Mouse (Mus musculus) C2C12 (cell line): Measurements from ENCODE around the gene Brox.

Experiments used
- CTCF ChIP-seq: IDR thresholded peaks from one replicate; pipeline ENCODE4 v1.5.1; 2011; ENCODE audit not compliant: control insufficient read depth, insufficient read depth, insufficient read length
- FOSL1 ChIP-seq: IDR thresholded peaks from one replicate; pipeline ENCODE4 v1.8.0; 2011; ENCODE audit warnings: mild to moderate bottlenecking, low read length; ENCODE audit not compliant: poor library complexity, insufficient read depth, severe bottlenecking
- MYOD1 ChIP-seq: IDR thresholded peaks from one replicate; pipeline ENCODE4 v1.6.1; 2011; ENCODE audit warnings: low read depth; ENCODE audit not compliant: control insufficient read depth, insufficient read length
- MYOG ChIP-seq: IDR thresholded peaks from one replicate; pipeline ENCODE4 v1.6.1; 2011; ENCODE audit not compliant: control insufficient read depth, insufficient read length; ENCODE audit errors: extremely low read depth
- USF1 ChIP-seq: IDR thresholded peaks from one replicate; pipeline ENCODE4 v1.6.1; 2011; ENCODE audit warnings: low read depth, mild to moderate bottlenecking, control low read depth, moderate library complexity

GRCm38 (mm10) chr1:183274385-183274784, 22.7 kb downstream of the Brox start:
- no peak for TF ChIP-seq FOSL1
- TF ChIP-seq CTCF: no peak
- no peak for TF ChIP-seq MYOD1
- TF ChIP-seq USF1: no peak
- no peak for TF ChIP-seq MYOG
